Mouse (Mus musculus): ENCODE measurements around the gene Kcnk10. TPM values are rescaled to one million over a fixed set of nuclear protein-coding genes. Genes with fewer than 3 reads are reported as not detected.

The Kcnk10 gene
- polyA plus RNA-seq, 1 experiment = not detected

GRCm38 (mm10) chr12:98519866-98520567 is 58.1 kb downstream of the Kcnk10 start:
- Histone ChIP-seq H3K27ac (ENCODE audit: insufficient read depth, low read length) (no peak overlapping the region), H3K27me3 (ENCODE audit: control insufficient read depth, insufficient read depth, low read length, poor library complexity, severe bottlenecking) (no peaks in the 10 kb centered on the region; the same call in 1 of the 2 replicates), H3K9me3 (replicated peaks; ENCODE audit: control insufficient read depth, insufficient read depth, low read length, poor library complexity, severe bottlenecking) (no peaks in the 10 kb centered on the region), H3K4me1 (ENCODE audit: control insufficient read depth, insufficient read depth, low read length) (no peaks in the 10 kb centered on the region), H3K36me3 (ENCODE audit: control insufficient read depth, insufficient read depth, low read length, poor library complexity, severe bottlenecking) (no peaks in the 10 kb centered on the region), H3K9ac (ENCODE audit: low read depth, poor library complexity, severe bottlenecking) (no peak overlapping the region), H3K4me3 (ENCODE audit: low read depth, low read length) (no peak overlapping the region)
- TF ChIP-seq POLR2A (IDR thresholded peaks at IDR 0.05; ENCODE audit: insufficient read depth, low read length) (no peak), CTCF (IDR thresholded peaks at IDR 0.05; ENCODE audit: low read depth, low read length) (no peak), EP300 (IDR thresholded peaks at IDR 0.05; ENCODE audit: insufficient read depth, low read depth, low read length) (no peak)

- TF ChIP-seq POLR2A (IDR thresholded peaks at IDR 0.05; ENCODE audit: insufficient read depth, low read length) (no peak), EP300 (IDR thresholded peaks at IDR 0.05; ENCODE audit: insufficient read depth, low read depth, low read length) (no peak), CTCF (IDR thresholded peaks at IDR 0.05; ENCODE audit: low read depth, low read length) (no peak)
- no peaks in the 10 kb centered on the region for H3K36me3 ChIP-seq (ENCODE audit: control insufficient read depth, insufficient read depth, low read length, poor library complexity, severe bottlenecking)
- no peaks in the 10 kb centered on the region for H3K4me1 ChIP-seq (ENCODE audit: control insufficient read depth, insufficient read depth, low read length)
- H3K4me3 ChIP-seq (ENCODE audit: low read depth, low read length) = no peak overlapping the region
- H3K27me3 ChIP-seq (ENCODE audit: control insufficient read depth, insufficient read depth, low read length, poor library complexity, severe bottlenecking) = no peaks in the 10 kb centered on the region
- no peak overlapping the region for H3K27ac ChIP-seq (ENCODE audit: insufficient read depth, low read length)
- H3K9ac ChIP-seq (ENCODE audit: low read depth, poor library complexity, severe bottlenecking) = no peak overlapping the region
- no peaks in the 10 kb centered on the region for H3K9me3 ChIP-seq (replicated peaks; ENCODE audit: control insufficient read depth, insufficient read depth, low read length, poor library complexity, severe bottlenecking)
Measured at GRCm38 (mm10) chr12:98505601-98506000, 72.5 kb downstream of the Kcnk10 start.

- no peak overlapping the region for H3K27ac ChIP-seq (ENCODE audit: insufficient read depth, low read length)
- H3K4me1 ChIP-seq (ENCODE audit: control insufficient read depth, insufficient read depth, low read length) = no peaks in the 10 kb centered on the region
- no peaks in the 10 kb centered on the region for H3K27me3 ChIP-seq (ENCODE audit: control insufficient read depth, insufficient read depth, low read length, poor library complexity, severe bottlenecking)
- no peak overlapping the region for H3K9ac ChIP-seq (ENCODE audit: low read depth, poor library complexity, severe bottlenecking)
- no peaks in the 10 kb centered on the region for H3K9me3 ChIP-seq (replicated peaks; ENCODE audit: control insufficient read depth, insufficient read depth, low read length, poor library complexity, severe bottlenecking)
- TF ChIP-seq CTCF (IDR thresholded peaks at IDR 0.05; ENCODE audit: low read depth, low read length) = no peak
- no peak overlapping the region for H3K4me3 ChIP-seq (ENCODE audit: low read depth, low read length)
- no peaks in the 10 kb centered on the region for H3K36me3 ChIP-seq (ENCODE audit: control insufficient read depth, insufficient read depth, low read length, poor library complexity, severe bottlenecking)
Measured at GRCm38 (mm10) chr12:98501528-98502280, 76.4 kb downstream of the Kcnk10 start.

GRCm38 (mm10) chr12:98501045-98501444 is 77.1 kb downstream of the Kcnk10 start:
- H3K9ac ChIP-seq (ENCODE audit: low read depth, poor library complexity, severe bottlenecking) = no peak overlapping the region
- H3K4me3 ChIP-seq (ENCODE audit: low read depth, low read length) = no peak overlapping the region
- no peaks in the 10 kb centered on the region for H3K9me3 ChIP-seq (replicated peaks; ENCODE audit: control insufficient read depth, insufficient read depth, low read length, poor library complexity, severe bottlenecking)
- H3K4me1 ChIP-seq (ENCODE audit: control insufficient read depth, insufficient read depth, low read length) = no peaks in the 10 kb centered on the region
- H3K27ac ChIP-seq (ENCODE audit: insufficient read depth, low read length) = no peak overlapping the region
- TF ChIP-seq CTCF (IDR thresholded peaks at IDR 0.05; ENCODE audit: low read depth, low read length) (no peak), EP300 (IDR thresholded peaks at IDR 0.05; ENCODE audit: insufficient read depth, low read depth, low read length) (no peak), POLR2A (IDR thresholded peaks at IDR 0.05; ENCODE audit: insufficient read depth, low read length) (no peak)
- no peaks in the 10 kb centered on the region for H3K36me3 ChIP-seq (ENCODE audit: control insufficient read depth, insufficient read depth, low read length, poor library complexity, severe bottlenecking)
- no peaks in the 10 kb centered on the region for H3K27me3 ChIP-seq (ENCODE audit: control insufficient read depth, insufficient read depth, low read length, poor library complexity, severe bottlenecking)

GRCm38 (mm10) chr12:98481460-98481859 is 96.7 kb downstream of the Kcnk10 start:
- H3K27me3 ChIP-seq (ENCODE audit: control insufficient read depth, insufficient read depth, low read length, poor library complexity, severe bottlenecking) = no peaks in the 10 kb centered on the region
- H3K27ac ChIP-seq (ENCODE audit: insufficient read depth, low read length) = no peak overlapping the region
- no peaks in the 10 kb centered on the region for H3K9me3 ChIP-seq (replicated peaks; ENCODE audit: control insufficient read depth, insufficient read depth, low read length, poor library complexity, severe bottlenecking)
- TF ChIP-seq CTCF (IDR thresholded peaks at IDR 0.05; ENCODE audit: low read depth, low read length) (no peak), POLR2A (IDR thresholded peaks at IDR 0.05; ENCODE audit: insufficient read depth, low read length) (no peak), EP300 (IDR thresholded peaks at IDR 0.05; ENCODE audit: insufficient read depth, low read depth, low read length) (no peak)
- H3K4me3 ChIP-seq (ENCODE audit: low read depth, low read length) = no peak overlapping the region
- no peaks in the 10 kb centered on the region for H3K4me1 ChIP-seq (ENCODE audit: control insufficient read depth, insufficient read depth, low read length)
- H3K9ac ChIP-seq (ENCODE audit: low read depth, poor library complexity, severe bottlenecking) = no peak overlapping the region
- H3K36me3 ChIP-seq (ENCODE audit: control insufficient read depth, insufficient read depth, low read length, poor library complexity, severe bottlenecking) = no peaks in the 10 kb centered on the region

- H3K4me1 ChIP-seq (ENCODE audit: control insufficient read depth, insufficient read depth, low read length) = no peaks in the 10 kb centered on the region
- H3K36me3 ChIP-seq (ENCODE audit: control insufficient read depth, insufficient read depth, low read length, poor library complexity, severe bottlenecking) = no peaks in the 10 kb centered on the region
- no peaks in the 10 kb centered on the region for H3K27me3 ChIP-seq (ENCODE audit: control insufficient read depth, insufficient read depth, low read length, poor library complexity, severe bottlenecking)
- H3K9ac ChIP-seq (ENCODE audit: low read depth, poor library complexity, severe bottlenecking) = no peak overlapping the region
- H3K9me3 ChIP-seq (replicated peaks; ENCODE audit: control insufficient read depth, insufficient read depth, low read length, poor library complexity, severe bottlenecking) = no peaks in the 10 kb centered on the region
- H3K4me3 ChIP-seq (ENCODE audit: low read depth, low read length) = no peak overlapping the region
- H3K27ac ChIP-seq (ENCODE audit: insufficient read depth, low read length) = no peak overlapping the region
- TF ChIP-seq CTCF (IDR thresholded peaks at IDR 0.05; ENCODE audit: low read depth, low read length) = no peak
- no peak for TF ChIP-seq POLR2A (IDR thresholded peaks at IDR 0.05; ENCODE audit: insufficient read depth, low read length)
- no peak for TF ChIP-seq EP300 (IDR thresholded peaks at IDR 0.05; ENCODE audit: insufficient read depth, low read depth, low read length)
Measured at GRCm38 (mm10) chr12:98481048-98481447, 97.1 kb downstream of the Kcnk10 start.
